Mouse (Mus musculus): Measurements from ENCODE around the gene Rbm44. TPM values are rescaled to one million over a fixed set of nuclear protein-coding genes. Genes with fewer than 3 reads are reported as not detected.
A peak's percentile ranks its signal among the peaks of the same experiment; 100 is the strongest.

The Rbm44 gene
- total RNA-seq, 2 experiments from 2014 or later = not detected

- intact Hi-C loops (cut with DNase I) = no loop called here
- Histone ChIP-seq H3K4me3 (no peak overlapping the region), H3K27ac (no peak overlapping the region)
- no peak for TF ChIP-seq CTCF (IDR thresholded peaks at IDR 0.05)
- no peak for DNase-seq
Observed at GRCm38 (mm10) chr1:91205651-91206050, 60.8 kb downstream of the Rbm44 start.

GRCm38 (mm10) chr1:91206336-91206735 is 61.4 kb downstream of the Rbm44 start:
- H3K4me3 ChIP-seq = no peak overlapping the region
- intact Hi-C loops (cut with DNase I) = no loop called here
- TF ChIP-seq CTCF (IDR thresholded peaks at IDR 0.05) = no peak

DNA sequence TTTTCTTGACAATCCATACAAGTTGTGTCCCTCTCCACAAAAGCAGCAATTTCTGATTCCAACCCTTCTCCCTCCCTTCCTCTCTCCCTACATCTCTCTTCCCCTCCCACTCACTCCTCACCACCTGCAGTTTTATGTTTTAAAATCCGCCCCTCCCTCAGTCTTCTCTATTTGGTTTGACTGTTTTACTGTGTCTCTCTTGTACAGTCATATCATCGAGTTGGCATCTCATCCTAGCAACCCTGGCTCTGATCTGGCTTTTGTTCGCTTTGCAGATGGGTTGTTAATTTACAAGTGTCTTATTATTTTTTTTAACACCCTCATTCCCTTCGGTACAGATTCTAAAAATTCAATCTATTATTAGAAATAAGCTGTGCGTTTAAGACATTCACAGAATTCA is 62.0 kb downstream of the Rbm44 start:
- no peak for TF ChIP-seq CTCF (IDR thresholded peaks at IDR 0.05)
- DNase-seq = no peak
- intact Hi-C loops (cut with DNase I) = no loop called here
- Histone ChIP-seq H3K4me3 (no peak overlapping the region), H3K27ac (peak overlapping the region; percentile 90)

More at GRCm38 (mm10) chr1:91206336-91206735, 61.4 kb downstream of the Rbm44 start:
- peak overlapping the region; percentile 90; the same call in 1 of the 2 replicates for H3K27ac ChIP-seq
- DNase-seq = no peak

GRCm38 (mm10) chr1:91207334-91208074 is 62.6 kb downstream of the Rbm44 start:
- TF ChIP-seq CTCF (IDR thresholded peaks at IDR 0.05) = no peak
- H3K27ac ChIP-seq = peak overlapping the region; percentile 90
- DNase-seq = peak; percentile 62

GRCm38 (mm10) chr1:91209343-91209742 is 64.5 kb downstream of the Rbm44 start:
- DNase-seq = peak; percentile 64
- peak overlapping the region; percentile 90 for H3K27ac ChIP-seq
- no peak for TF ChIP-seq CTCF (IDR thresholded peaks at IDR 0.05)
- H3K4me3 ChIP-seq = peak overlapping the region; percentile 1; the same call in 1 of the 2 replicates
- intact Hi-C loops (cut with DNase I) = no loop called here

More at GRCm38 (mm10) chr1:91207334-91208074, 62.6 kb downstream of the Rbm44 start:
- intact Hi-C loops (cut with DNase I) = no loop called here
- no peak overlapping the region for H3K4me3 ChIP-seq

DNA sequence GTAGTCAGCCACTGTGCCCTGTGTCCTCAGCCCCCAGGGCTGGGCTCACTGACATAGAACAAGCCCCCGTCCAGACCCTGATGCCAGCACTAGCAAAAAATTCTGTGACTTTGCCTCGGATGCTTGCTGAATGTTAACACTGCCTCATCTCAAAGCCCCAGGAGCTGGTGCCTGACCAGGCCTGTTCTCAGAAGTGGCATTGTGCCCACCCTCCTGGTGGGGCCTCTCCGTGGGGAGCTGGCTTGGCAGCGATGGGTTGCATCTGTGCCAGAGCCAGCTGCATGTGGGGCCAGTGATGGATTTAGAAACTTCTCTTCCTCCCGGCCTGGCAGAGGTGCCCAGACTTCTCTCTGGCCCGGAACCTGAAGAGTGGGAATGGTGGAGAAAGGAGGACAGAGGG is 64.9 kb downstream of the Rbm44 start:
- intact Hi-C loops (cut with DNase I) = loop anchor here (2.0 kb wide), 1 partner anchor 237 kb away; no protein-coding TSS in a partner anchor
- peak overlapping the region; percentile 90 for H3K27ac ChIP-seq
- peak; percentile 92 for DNase-seq
- no peak for TF ChIP-seq CTCF (IDR thresholded peaks at IDR 0.05)
- peak overlapping the region; percentile 1; the same call in 1 of the 2 replicates for H3K4me3 ChIP-seq

DNA sequence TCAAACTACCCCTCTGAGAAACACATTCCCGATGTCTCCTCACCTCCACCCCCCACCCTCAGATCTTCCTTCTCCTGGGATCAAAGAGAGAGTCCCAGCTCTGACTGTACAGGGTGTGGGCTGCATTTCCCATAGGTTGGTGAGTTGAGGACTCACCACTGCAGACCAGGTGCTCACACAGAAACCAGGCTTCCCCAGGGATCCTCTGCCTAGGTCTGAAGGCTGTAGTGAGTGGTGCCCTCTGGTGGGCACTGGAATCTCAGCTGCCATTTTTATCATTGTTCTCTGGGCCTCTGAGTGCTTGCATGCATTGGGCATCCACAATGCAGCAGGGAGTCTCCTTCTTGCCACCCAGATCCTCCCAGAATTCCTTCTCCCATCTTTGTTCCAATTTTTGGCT is 66.2 kb downstream of the Rbm44 start:
- Histone ChIP-seq H3K27ac (peak overlapping the region; percentile 90), H3K4me3 (no peak overlapping the region)
- peak; percentile 67 for DNase-seq
- peak; percentile 71 for TF ChIP-seq CTCF (IDR thresholded peaks at IDR 0.05)
- intact Hi-C loops (cut with DNase I) = loop anchor here (1.0 to 2.0 kb wide), 2 partner anchors 32 to 238 kb away; partner anchors contain the start of gene Ramp1

DNA sequence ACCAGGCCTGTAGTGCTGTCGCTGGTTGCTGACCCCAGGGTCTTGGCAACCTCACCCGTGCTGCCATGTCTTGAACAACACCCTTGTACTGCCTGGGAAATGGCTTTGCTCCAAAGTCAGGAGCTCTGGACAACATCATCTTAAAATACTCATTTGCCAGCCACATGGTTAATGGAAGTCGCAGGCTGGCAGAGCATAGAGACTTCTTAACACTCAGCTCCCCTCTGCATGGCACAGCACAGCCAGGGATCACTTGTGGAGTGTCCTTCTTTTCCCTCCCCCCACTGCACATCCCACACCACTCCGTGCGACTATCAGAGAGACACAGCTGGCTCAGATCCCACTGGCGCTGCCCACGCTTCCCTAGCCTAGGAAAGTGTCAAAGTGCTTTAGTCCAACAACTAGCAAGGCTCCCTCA is 66.7 kb downstream of the Rbm44 start:
- intact Hi-C loops (cut with DNase I) = loop anchor here (1.0 to 2.0 kb wide), 2 partner anchors 32 to 239 kb away; partner anchors contain the start of gene Ramp1
- TF ChIP-seq CTCF (IDR thresholded peaks at IDR 0.05) = no peak
- no peak overlapping the region for H3K4me3 ChIP-seq
- H3K27ac ChIP-seq = peak overlapping the region; percentile 90; the same call in 1 of the 2 replicates
- no peak for DNase-seq

DNA sequence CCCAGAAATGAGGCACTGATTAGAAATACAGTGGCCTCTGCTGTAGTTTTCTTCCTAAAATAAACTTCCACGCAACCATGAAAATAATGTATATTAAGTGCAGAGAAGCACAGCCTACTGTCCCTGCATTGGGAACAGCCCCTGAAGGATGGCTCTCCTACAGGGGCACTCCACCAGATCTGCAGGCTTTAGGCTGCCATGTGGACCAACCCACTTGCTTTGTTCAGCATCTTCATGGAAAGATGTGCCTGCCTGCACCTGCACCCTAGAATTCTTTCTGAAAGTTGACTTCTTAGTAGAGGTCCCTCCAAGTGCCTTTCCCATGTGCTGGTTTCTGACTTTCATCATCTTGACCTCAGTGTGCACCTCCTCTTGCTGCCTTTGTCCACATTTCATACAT is 70.4 kb downstream of the Rbm44 start:
- intact Hi-C loops (cut with DNase I) = no loop called here
- H3K4me3 ChIP-seq = no peak overlapping the region
- no peak for TF ChIP-seq CTCF (IDR thresholded peaks at IDR 0.05)
- DNase-seq = no peak
- H3K27ac ChIP-seq = peak overlapping the region; percentile 90

GRCm38 (mm10) chr1:91215981-91216380 is 71.1 kb downstream of the Rbm44 start:
- TF ChIP-seq CTCF (IDR thresholded peaks at IDR 0.05) = no peak
- Histone ChIP-seq H3K27ac (peak overlapping the region; percentile 90), H3K4me3 (no peak overlapping the region)
- intact Hi-C loops (cut with DNase I) = no loop called here
- DNase-seq = peak; percentile 46

GRCm38 (mm10) chr1:91216504-91217267 is 71.8 kb downstream of the Rbm44 start:
- no peak for TF ChIP-seq CTCF (IDR thresholded peaks at IDR 0.05)
- H3K27ac ChIP-seq = peak overlapping the region; percentile 90
- peak overlapping the region; percentile 15; the same call in 1 of the 2 replicates for H3K4me3 ChIP-seq
- peak; percentile 70 for DNase-seq
- intact Hi-C loops (cut with DNase I) = no loop called here

- intact Hi-C loops (cut with DNase I) = no loop called here
- no peak overlapping the region for H3K4me3 ChIP-seq
- no peak for TF ChIP-seq CTCF (IDR thresholded peaks at IDR 0.05)
- no peak overlapping the region for H3K27ac ChIP-seq
- no peak for DNase-seq
Observed at GRCm38 (mm10) chr1:91219641-91220321, 74.9 kb downstream of the Rbm44 start.

All from gastrocnemius, adult 2 months (tissue).